Mouse (Mus musculus): ENCODE data around the gene Atg13.
"Not testable (repeated sequence)": the region's sequence is repeated elsewhere in the genome, so short reads cannot be mapped to it uniquely, and the experiment has no call there.

Gene Atg13

DNA sequence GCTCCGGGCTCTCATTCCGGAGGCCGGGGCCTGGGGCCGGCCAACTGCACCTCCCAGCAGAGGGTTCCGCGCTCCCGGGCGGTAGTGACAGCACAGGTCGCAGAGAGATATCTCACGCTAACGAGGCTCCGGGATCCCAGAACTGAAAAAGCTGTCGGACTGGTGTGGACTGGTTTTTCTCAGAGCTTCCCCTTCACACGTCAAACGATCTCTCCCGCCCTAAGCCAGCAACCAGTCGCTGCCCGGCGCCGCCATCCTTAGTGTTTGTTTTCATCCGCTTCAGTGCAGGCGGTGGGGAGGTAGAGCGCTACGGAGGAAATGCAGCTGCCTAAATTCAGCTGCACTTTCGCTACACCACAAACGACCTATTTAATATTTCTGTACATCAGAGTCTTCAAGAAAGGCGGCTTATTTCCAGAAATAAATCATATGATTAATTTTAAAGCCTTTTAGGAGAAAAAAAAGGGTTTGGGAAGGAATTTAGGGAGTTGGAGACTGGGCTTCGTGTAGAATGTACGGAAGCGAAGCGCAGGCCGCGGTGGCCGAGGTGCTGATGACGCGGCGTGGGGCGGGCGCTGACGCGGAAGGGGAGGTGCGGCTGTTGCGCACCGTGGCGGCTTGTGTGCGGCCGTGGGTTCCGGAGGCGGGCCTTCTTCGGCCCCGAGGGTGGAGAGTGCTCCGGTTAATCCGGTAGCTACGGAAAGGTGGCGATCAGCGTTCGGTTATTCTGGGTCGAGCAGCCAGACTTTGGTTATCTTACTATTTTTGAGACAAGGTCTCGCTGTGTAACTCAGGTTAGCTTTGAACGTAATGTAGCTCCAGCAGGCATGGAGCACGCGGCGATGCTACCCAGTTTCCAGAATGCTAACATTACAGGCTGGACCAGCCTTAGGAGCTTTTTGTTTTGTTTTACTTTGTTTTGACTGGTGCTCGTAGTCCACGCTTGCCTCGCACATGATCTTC, at the start of gene Atg13, which contains the start of gene Harbi1:
Gene Atg13 (minus strand): TSS at position 305 of the 963 bp plus-strand sequence.
Gene Harbi1 (plus strand): TSS at position 581 of the 963 bp plus-strand sequence.
- DNase-seq (ENCODE audit: low read depth, low spot score) = peak; percentile 86

DNA sequence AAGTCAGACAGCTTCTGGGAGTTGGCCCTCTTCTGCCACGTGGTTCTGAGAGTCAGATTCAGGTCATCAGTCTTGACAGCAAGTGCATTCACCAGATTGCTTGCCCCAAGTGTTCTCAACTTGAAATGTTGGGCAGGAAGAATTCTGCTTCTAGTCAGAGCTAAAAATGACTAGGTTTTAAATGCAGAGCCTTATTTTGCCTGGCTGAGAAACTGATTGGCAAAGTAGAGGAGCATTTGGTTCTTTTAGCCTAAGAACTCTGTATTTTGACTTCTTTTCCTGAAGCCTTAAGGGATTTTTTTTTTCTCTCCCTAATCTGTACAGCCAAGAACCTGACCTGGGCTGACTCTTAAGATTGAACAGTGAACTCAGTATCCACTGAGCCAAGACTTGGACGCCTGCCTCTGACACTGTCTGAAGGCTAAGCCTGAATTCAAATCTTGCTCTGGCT, 39.5 kb upstream of the Atg13 start:
- peak; percentile 65 for DNase-seq (ENCODE audit: low read depth, low spot score)

DNA sequence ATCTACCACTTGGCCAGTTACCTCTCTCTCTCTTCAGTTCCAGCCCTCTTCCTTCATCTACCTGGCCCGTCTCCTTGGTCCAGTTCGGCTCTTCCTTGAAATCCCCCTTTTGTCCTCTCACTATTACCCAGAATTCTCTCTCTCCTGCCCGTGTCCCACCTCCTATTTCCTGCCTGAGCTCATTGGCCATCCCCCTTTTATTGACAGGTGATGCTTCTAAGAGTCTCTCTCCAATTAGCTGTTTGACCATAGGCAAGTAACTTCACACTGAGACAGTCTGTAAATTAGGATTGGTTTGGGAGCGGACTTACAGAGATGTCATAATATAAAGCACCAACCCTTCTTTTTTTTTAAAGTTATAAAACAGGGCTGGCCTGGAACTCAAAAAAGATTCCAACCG, 34.3 kb upstream of the Atg13 start:
- no peak for DNase-seq (ENCODE audit: low read depth, low spot score)

DNA sequence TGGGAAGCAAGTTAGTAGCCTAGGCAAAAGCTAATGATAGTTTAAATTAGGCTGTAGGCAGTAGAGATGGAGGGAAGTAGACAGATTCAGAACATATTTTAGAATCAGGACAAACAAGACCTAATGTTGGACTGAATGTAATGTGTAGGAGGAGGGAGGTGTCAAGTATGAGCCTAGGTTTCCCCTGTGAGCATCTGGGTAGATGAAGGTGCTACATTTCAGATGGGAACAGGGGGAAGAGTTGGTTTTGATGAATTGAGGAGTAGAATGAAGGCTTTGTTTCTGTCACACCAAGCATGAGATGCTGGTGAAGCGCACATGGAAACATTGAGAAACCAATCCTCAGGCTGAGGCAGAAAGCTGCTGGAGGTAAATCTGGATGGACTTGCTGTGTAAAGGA, 29.2 kb upstream of the Atg13 start:
- DNase-seq (ENCODE audit: low read depth, low spot score) = no peak

DNA sequence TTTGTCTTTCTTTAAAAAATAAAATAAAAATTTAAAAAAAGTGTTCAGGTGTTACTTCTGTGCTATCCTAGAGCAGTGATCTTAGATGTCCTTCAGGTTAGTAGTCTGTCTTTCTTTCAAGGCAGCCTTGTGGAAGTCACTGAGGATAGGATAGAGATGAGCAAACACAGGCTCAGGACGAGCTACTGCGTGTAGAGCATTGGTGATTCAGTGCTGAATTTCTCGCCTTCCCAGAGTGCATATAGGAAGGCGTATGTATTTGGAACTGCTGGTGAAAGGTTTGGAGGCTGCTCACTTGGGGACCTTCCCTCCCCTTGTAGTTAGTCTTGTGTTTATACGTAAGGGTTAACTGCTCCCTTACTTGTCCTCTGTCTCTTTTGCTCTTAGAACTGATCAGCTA, 24.8 kb upstream of the Atg13 start:
- no peak for DNase-seq (ENCODE audit: low read depth, low spot score)

DNA sequence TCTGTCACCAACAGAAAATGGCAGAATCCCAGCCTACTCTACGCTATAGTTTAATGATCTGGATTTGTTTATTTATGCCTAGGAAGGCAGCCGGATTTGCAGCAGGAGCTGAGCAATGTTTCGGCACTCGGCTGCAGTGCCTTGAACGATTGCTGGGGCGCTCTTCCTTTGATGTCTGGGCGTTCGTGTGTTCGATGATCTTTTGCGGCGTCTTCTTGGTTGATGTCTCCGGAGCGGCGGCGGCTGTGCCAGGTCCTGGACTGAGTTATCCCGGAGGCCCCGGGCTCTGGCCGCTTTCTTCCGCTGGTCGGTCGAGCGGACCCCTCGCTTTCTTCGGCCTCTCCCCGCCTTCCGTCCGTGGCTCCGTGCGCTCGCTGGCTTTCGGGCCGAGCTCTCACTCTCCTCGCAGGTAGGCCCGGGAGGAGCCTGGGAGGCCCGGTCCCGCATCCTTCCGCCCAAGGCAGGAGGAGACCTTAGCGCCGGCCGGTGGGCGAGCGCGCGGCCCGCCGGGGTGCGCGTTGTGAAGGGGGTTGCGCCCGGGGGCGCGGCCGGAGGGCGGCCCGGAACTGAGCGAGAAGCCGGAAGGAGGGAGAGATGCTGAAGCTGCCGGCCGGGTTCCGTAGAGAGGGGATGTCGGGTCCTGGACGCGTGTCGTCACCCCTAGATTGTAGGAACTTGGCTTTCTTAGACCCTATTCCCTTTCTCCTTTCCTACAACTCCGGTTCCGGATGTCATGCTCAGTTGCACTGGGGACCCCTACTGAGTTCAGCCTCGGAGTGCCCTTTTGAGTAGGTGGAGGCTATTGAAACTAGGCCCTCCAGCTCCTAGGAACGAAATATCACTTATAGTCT, 19.8 kb upstream of the Atg13 start, which contains the start of gene Ambra1:
Gene Ambra1 (plus strand): TSS at position 164 of the 851 bp plus-strand sequence.
- DNase-seq (ENCODE audit: low read depth, low spot score) = peak; percentile 86

DNA sequence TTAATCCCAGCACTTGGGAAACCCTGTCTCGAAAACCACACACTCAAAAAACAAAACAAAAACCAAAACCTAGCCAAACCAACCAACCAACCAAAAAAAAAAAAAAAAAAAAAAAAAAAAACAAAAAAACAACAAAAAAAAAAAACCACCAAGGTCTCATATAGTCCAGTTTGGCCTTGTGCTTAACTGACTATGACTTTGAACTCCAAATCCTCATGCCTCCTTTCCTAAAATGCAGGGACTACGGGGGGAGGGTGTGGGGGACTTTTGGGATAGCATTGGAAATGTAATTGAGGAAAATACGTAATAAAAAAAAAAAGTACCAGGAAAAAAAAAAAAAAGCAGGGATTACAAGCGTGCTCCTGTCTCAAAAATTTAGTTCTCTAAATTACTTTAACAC, 19.2 kb upstream of the Atg13 start:
- no peak for DNase-seq (ENCODE audit: low read depth, low spot score)

DNA sequence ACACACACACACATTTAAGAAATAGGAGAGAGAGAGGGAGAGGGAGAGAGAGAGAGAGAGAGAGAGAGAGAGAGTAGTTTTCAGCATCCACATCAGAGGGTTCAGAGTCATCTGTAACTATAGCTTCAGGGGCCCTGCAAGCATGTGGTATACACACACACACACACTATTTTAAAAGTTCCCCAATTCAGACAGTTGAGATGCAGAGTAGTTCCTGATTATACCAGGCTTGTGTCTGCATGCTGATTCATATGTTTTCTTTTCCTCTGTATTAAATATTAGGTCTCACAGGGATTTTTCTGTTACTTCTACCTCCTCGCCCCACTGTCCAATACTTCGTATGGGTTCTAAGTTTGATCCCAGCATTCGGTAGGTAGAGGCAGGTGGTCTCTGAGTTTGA, 16.6 kb upstream of the Atg13 start:
- no peak for DNase-seq (ENCODE audit: low read depth, low spot score)

DNA sequence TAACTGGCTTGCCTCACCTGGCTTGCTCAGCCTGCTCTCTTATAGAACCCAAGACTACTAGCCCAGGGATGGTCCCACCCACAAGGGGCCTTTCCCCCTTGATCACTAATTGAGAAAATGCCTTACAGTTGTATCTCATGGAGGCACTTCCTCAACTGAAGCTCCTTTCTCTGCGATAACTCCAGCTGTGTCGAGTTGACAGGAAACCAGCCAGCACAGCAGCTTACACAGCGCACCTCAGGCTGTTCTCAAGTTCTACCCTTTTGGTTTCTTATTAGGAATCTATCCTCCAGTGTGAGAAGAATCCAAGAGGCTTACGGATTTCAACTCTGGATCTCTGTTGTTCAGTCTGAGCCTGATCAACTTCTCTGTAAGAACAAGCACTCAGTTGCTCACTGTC, 15.1 kb upstream of the Atg13 start:
- not testable (repeated sequence) for DNase-seq (ENCODE audit: low read depth, low spot score)

DNA sequence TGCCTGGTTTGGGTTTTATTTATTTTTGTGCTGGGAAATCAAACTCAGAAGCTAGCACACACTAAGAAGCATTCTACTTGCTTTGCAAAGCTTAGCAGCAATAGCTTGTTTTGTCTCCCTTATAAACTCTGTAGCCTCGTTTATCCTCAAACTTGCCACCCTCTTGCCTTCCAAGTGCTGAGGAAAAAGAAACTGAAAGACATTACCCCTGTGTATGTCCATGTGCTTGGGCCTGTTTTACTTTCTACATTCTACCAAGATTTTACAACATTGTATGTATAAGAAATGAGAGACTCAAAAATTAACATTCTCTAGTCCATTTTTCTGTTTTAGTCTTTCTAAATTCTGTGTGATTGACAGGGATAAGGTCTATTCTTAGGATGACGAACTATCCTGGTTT, 14.3 kb upstream of the Atg13 start:
- DNase-seq (ENCODE audit: low read depth, low spot score) = no peak

DNA sequence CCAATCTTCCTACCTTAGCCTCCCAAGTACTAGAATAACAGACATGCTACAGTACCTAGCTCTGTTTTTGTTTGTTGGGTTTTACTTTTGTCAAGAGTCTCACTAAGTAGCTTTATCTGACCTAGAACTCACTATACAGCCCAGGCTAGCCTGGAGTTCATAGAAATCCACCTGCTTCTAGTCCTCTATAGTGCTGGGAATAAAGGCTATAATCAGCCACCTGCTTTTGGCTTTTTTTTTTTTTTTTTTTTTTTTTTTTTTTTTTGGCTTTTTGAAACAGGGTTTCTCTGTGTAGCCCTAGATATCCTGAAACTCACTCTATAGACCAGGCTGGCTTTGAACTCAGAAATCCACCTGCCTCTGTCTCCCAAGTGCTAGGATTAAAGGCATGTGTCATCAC, 13.6 kb upstream of the Atg13 start:
- DNase-seq (ENCODE audit: low read depth, low spot score) = no peak

DNA sequence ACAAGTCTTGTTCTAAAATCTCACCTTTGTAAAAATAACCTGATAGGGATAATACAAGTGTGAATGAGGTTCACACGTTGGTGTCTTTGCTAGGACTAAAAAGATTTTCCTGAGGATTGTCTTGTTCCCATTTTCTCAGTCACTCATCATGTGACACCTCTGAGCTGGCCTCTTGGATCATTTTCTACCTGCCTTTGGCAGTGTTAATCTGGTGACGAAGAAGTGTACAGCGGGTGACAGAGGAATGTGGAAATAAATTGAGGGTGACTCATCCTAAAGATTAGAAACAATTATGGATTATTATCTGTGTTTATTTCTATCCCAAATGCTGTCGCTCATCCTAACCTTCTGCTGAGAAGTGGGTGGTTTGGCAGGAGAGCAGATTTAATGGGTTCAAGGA, 13.0 kb upstream of the Atg13 start:
- no peak for DNase-seq (ENCODE audit: low read depth, low spot score)

DNA sequence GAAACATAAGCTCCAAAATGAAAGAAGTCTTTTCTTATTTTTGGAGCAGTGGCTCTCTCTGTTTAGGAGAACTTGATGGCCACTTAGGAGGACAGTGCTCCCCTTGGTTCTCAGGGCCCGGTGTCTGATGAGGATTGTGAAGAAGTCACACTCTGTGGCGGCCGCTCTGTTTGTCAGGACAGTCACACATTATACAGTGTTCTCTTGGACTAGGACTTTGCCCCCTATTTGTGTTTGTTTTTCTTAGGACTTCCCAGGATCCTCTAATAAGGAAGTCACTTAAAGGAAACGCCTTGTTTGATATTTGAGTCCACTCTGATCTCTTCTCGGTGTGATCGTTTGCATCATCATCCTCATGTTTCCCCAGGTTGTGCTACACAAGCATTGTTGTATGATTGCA, 7.9 kb upstream of the Atg13 start:
- DNase-seq (ENCODE audit: low read depth, low spot score) = no peak

DNA sequence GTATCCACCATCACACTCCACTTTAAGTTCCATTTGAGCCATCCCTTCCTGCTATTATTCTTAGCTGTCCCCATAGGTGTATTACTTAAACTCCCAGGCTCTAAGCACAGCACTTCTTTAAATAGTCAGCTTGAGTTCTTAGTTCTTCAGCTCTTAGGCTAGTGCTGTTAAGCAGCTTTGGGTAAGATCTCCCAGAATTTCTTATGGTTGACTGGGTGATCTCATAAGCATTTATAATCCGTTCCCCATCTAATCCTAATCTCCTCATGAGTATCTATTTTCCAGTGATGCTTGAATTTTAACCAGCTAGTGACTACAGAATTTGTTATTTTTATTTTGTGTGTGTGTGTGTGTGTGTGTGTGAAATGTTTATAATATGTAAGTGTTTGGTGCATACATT, 4.5 kb upstream of the Atg13 start:
- no peak for DNase-seq (ENCODE audit: low read depth, low spot score)

DNA sequence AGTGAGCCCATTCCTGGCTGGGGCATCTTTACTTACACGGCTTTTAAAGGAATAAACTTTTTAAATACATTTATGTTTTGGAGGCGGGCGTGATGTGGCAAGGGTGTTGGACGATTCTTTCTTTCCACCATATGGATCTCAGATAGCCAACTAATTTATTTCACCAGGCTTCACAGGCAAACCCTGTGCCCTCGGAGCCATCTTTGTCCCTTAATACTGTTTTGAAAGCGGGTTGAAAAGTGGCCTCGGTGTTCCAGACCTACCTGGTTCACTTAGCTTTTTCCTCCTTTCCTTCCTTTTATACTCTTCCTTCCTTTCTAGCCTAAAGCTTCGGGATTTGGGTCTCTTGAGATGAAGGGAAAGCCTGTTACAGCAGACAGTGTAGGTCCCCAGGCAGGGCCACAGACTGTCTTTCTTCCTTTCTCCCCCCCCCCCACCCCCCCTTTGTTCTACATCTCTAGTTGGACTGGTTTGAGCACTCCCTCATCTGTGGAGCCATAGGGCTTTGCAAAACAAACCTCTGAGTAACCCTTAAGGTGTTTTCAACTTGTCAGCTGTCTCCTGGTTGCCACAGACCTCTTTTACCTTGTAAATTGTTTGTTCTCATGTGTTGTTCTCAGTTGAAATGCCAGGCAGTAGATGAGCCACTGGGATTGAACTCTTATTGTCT, 1.0 kb upstream of the Atg13 start:
- DNase-seq (ENCODE audit: low read depth, low spot score) = no peak

DNA sequence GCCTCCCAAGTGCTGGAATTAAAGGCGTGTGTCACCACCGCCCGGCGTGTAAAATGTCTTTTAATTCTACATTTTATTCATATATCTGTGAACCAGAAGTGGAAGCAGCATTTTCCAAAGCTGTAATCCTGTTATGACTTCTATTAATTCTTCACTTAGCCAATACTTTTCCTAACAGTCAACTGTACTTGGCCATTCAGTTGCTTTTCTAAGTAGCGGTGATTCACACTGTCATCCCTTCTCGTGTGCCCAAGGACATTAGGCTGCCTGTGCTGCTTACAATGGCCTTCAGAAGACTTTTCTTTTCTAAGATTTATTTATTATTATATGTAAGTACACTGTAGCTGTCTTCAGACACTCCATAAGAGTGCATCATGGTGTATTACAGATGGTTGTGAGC, 2.0 kb downstream of the Atg13 start:
- no peak for DNase-seq (ENCODE audit: low read depth, low spot score)

DNA sequence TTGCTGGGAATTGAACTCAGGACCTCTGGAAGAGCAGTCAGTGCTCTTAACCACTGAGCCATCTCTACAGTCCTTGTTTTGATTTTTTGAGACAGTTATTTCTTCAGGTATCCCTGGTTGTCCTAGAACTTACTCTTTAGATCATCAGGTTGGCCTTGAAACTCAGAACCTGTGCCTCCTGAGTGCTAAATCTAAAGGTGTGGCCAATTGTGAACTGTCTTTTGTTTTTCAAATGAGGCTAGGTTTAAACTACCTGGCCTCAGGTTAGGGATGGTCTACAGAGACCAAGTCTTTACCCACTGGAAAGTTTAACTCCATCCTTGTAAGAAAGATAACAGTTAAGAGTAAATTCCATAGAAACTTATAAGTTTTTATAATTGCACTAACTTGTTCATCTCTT, 3.9 kb downstream of the Atg13 start:
- no peak for DNase-seq (ENCODE audit: low read depth, low spot score)

DNA sequence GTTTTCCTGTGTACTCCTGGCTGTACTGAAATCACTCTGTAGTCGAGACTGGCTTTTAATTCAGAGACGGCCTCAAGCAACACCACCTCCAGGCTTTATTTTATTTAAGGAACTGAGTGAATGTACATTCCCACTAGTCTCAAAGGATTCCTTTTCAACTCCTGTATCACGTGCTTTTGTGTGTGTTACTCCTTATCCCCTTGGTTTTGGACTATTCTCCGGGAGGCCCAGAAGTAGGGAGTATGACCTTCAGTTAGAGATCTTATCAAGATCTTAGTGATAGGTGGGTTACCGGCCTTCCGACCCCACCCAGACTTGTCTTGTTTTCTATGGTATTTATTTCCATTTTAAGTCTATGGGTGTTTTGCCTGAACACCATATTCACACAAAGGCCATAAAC, 4.6 kb downstream of the Atg13 start:
- no peak for DNase-seq (ENCODE audit: low read depth, low spot score)

DNA sequence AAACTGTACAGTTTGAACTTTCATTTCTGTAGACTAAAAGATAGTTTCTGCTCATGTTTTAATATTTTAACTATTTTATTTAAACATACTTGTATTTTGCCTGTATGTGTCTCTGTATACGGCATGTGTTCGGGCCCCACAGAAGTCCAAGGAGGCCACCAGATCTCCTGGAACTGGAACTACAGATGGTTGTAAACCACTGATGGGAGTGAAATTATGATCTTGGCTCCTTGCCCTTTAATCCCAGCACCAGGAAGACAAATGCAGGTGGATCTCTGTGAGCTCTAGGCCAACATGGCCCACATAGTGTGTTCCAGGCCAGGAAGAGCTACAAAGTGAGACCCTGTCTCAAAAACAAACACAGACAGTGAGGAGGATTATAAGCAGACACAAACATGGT, 9.0 kb downstream of the Atg13 start:
- no peak for DNase-seq (ENCODE audit: low read depth, low spot score)

DNA sequence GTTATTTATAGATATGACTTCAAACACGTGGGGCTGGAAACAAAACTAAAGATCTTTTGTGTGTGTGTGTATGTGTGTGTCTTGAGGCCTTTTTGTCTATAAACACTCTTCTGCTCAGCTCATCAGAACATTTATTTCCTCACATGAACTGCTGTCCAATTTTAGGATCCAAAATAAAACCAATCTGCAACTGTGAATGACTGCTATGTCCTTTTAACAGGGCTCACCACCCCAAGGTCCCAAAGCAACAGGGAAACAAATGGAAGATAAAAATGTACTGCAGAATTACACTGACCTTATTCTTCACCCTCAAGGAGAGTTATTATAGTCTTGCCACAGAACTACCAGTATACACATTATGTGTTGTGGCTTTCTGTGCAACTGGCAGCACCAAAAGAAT, 11.2 kb downstream of the Atg13 start:
- no peak for DNase-seq (ENCODE audit: low read depth, low spot score)

DNA sequence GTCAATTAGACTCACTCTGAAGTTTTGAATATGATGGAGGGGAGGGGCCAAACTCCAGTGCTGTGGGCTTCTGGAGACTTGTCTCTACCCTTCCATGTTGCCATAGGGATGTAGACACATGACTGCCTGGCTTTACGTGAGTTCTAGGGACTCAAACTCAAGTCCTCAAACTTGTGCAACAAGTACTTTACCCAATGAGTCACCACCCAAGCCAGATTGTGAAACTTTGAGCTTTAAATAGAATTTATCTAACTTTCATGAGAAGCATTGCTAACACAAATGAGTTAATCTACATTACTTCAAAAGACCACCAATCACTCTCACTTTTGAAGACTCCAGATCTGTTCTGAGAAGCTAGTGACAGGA, 14.2 kb downstream of the Atg13 start:
- no peak for DNase-seq (ENCODE audit: low read depth, low spot score)

All from skeletal muscle tissue, adult 2 months (tissue).